Mouse (Mus musculus) kidney, adult 2 months (tissue): ENCODE results near the gene Akap5. TPM values are rescaled to one million over a fixed set of nuclear protein-coding genes. Genes with fewer than 3 reads are reported as not detected.

Experiments used
- DNase-seq: peaks from one replicate; pipeline ENCODE4 v3.0.0; 2021
- H3K27ac ChIP-seq: fragments of 200-500 bp; 2 replicates; pipeline ENCODE4 v1.5.1; 2012; ENCODE audit warnings: low read depth, low read length, control low read depth, inconsistent platforms; ENCODE audit not compliant: insufficient read depth
- H3K27me3 ChIP-seq: fragments of 200-500 bp; replicated peaks from 2 replicates; pipeline ENCODE4 v1.6.1; 2012; ENCODE audit warnings: mild to moderate bottlenecking, moderate library complexity, low read length, inconsistent platforms; ENCODE audit not compliant: control insufficient read depth, insufficient read depth
- H3K36me3 ChIP-seq: fragments of 200-500 bp; 2 replicates; pipeline ENCODE4 v1.6.1; 2012; ENCODE audit warnings: mild to moderate bottlenecking, moderate library complexity, low read length, inconsistent platforms; ENCODE audit not compliant: control insufficient read depth, insufficient read depth
- H3K4me1 ChIP-seq: fragments of 200-500 bp; 2 replicates; pipeline ENCODE4 v1.6.1; 2011; ENCODE audit warnings: low read length; ENCODE audit not compliant: control insufficient read depth, insufficient read depth
- H3K4me3 ChIP-seq: fragments of 200-500 bp; 2 replicates; pipeline ENCODE4 v1.5.1; 2011; ENCODE audit warnings: mild to moderate bottlenecking, low read depth, low read length, control low read depth; ENCODE audit not compliant: insufficient read depth
- CTCF ChIP-seq: fragments of 200-500 bp; conservative IDR thresholded peaks from 2 replicates; pipeline ENCODE4 v1.5.1; 2011; ENCODE audit warnings: low read depth, mild to moderate bottlenecking, control low read depth, low read length, moderate library complexity, mixed read lengths; ENCODE audit not compliant: insufficient read depth, insufficient read length
- POLR2A ChIP-seq: fragments of 200-500 bp; IDR thresholded peaks from one replicate; pipeline ENCODE4 v1.6.1; 2011; ENCODE audit warnings: low read depth, low read length, control low read depth
- WGBS: fragments of 180-500 bp; shearing (Covaris S2); methylation state at CpG from one replicate; pipeline ENCODE4 v1.1.7; 2018; 5-methylcytosine and 5-hydroxymethylcytosine counted together
- polyA plus RNA-seq: library from polyadenylated mRNA; depleted of rRNA; stranded (reverse); fragments of >200 nt; gene quantifications from 2 replicates; pipeline ENCODE4 v1.2.3, GENCODE M21; 2012

Gene Akap5
- polyA plus RNA-seq, 1 experiment: 0.27 TPM

- Histone ChIP-seq H3K4me3 (no peak overlapping the region), H3K27me3 (no peaks in the 10 kb centered on the region), H3K36me3 (no peaks in the 10 kb centered on the region), H3K4me1 (no peaks in the 10 kb centered on the region), H3K27ac (no peak overlapping the region)
- DNase-seq: no peak
- WGBS: 80% methylated on average over 6 of the region's 6 CpGs
- TF ChIP-seq POLR2A (no peak), CTCF (no peak)
Measured at GRCm38 (mm10) chr12:76328567-76329354, 4.1 kb downstream of the Akap5 start.

DNA sequence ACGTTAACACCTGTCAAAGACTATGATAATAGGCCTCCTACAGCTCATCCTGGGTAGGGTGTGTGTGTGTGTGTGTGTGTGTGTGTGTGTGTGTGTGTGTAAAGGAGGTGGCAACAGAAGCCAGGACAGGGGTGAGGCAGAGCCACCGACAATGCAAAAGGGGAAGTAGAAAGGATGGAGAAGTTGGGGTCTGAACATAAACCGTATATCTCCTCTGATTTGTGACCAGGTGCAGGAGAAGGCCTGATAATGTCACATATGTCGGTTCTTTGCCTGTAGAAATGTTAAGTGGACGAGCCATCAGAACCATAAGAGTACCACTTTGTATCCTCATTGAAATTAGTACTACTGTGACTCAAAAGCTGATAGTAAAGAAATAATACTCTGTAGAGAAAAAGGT is 9.0 kb downstream of the Akap5 start:
- H3K27me3 ChIP-seq: no peaks in the 10 kb centered on the region
- 94% methylated on average over 5 of the region's 5 CpGs for WGBS
- no peaks in the 10 kb centered on the region for H3K4me1 ChIP-seq
- no peak overlapping the region for H3K27ac ChIP-seq
- H3K4me3 ChIP-seq: no peak overlapping the region
- TF ChIP-seq POLR2A (no peak), CTCF (no peak)
- no peaks in the 10 kb centered on the region for H3K36me3 ChIP-seq
- DNase-seq: no peak

- no peak for DNase-seq
- Histone ChIP-seq H3K36me3 (no peaks in the 10 kb centered on the region), H3K4me1 (no peaks in the 10 kb centered on the region), H3K27me3 (no peaks in the 10 kb centered on the region), H3K27ac (no peak overlapping the region), H3K4me3 (no peak overlapping the region)
- TF ChIP-seq CTCF: no peak
- no peak for TF ChIP-seq POLR2A
- WGBS: 75% methylated on average over 5 of the region's 5 CpGs
Measured at GRCm38 (mm10) chr12:76335641-76336040, 10.9 kb downstream of the Akap5 start.

DNA sequence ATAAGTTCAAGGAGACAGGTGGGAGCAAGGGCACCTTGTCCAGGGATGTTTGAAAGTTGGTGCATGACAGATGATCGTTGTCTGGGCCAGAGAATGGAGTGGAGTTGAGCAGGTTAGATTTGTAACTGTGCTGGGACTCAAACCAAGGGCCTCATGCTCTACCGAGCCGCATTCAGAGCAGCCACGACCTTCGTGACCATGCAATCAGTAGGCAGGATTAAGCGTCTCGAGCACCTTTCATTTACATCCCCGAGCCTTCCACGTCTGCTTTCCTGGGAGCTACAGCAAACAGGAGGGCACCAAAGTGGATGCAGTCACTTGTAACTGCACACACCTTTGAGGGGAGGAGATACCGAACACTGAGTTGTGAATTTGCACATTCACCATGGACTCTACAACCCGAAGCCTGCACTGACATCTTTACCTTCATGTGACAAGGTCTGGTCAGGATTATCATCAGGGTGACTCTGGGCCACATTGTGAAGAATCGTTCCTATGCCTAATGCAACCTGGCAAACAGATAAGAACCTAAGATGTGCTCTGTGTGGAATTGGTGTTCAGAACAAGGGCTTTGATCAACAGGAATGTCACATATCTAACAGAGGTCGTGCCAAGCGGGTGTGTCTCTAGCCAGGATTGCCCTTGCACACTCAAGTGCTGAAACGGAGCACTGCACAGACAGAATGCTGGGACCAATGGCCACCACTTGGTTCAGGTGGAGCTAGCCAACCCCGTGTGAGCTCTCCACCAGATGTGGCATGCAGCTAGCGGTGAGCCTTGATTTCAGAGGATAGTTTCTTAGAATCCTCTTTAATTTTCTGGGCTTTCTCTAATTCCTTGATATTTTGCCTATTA is 11.6 kb downstream of the Akap5 start:
- no peaks in the 10 kb centered on the region for H3K27me3 ChIP-seq
- no peaks in the 10 kb centered on the region for H3K4me1 ChIP-seq
- TF ChIP-seq POLR2A (no peak), CTCF (no peak)
- 74% methylated on average over 17 of the region's 17 CpGs for WGBS
- H3K4me3 ChIP-seq: no peak overlapping the region
- H3K27ac ChIP-seq: no peak overlapping the region
- no peak for DNase-seq
- H3K36me3 ChIP-seq: no peaks in the 10 kb centered on the region

- H3K4me3 ChIP-seq: no peak overlapping the region
- peak; percentile 67 for DNase-seq
- 3% methylated on average over 4 of the region's 4 CpGs for WGBS
- H3K27me3 ChIP-seq: no peaks in the 10 kb centered on the region
- H3K4me1 ChIP-seq: no peaks in the 10 kb centered on the region
- H3K36me3 ChIP-seq: no peaks in the 10 kb centered on the region
- no peak overlapping the region for H3K27ac ChIP-seq
- TF ChIP-seq POLR2A (no peak), CTCF (0 out of 2 replicates have a peak, but pooled peaks have one; percentile 23)
Measured at GRCm38 (mm10) chr12:76341080-76341479, 16.4 kb downstream of the Akap5 start.

- 71% methylated on average over 6 of the region's 6 CpGs for WGBS
- Histone ChIP-seq H3K4me1 (no peaks in the 10 kb centered on the region), H3K4me3 (no peak overlapping the region), H3K27ac (no peak overlapping the region), H3K36me3 (no peaks in the 10 kb centered on the region; the same call in 1 of the 2 replicates), H3K27me3 (no peaks in the 10 kb centered on the region)
- TF ChIP-seq POLR2A: no peak
- peak; percentile 55 for TF ChIP-seq CTCF
- DNase-seq: peak; percentile 34
Measured at GRCm38 (mm10) chr12:76345759-76346455, 21.2 kb downstream of the Akap5 start.
